Comparison of ENCODE assay signal across 11 mouse cellular contexts in the genomic region with DNA sequence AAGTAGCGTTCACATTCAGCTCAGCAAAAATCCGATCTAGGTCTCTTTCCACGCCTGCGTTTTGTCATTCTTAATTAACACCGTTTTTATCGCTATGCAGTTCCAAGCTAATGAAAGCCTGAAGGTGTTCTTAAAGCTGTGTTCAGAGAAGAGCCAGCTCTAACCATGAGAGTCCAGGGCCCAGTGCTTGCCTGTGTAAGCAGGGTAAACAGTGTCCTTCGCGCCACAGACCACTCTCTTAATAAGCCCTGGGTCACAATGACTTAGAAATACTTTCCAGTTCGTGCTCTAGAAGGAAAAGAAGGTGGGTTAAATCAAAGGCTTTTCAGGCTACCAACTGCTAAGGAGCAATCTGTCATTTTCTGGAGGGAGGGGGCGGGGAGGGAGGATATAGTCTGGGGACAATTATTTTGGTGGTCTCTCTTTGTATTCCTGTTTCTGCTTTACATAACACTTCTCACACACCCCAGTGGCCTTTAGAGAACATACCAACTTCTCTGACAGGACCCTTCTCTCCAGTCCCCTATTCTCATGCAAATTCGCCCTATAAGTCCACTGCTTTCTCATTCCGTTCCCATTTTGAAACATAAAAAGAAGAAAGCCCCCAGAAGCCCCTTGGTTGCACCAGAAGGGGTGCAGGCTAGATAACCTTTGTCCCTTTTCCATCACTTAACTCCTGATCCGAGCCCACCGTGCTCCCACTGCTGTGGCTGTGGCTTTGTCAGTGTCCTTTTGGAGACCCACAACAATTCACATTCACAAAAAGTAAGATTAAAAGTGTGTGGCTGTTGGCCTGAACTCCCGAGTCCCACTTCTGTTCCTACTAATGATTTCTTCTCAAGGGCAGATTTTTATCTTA.
DNase-seq lines count a peak whose midpoint lies in the region; ATAC-seq and TF ChIP-seq lines count a peak whose summit lies in the region.
"Had no signal": no experiment of that assay in that cellular context is flagged by ENCODE, and none has a peak within 500 bp of the region (broad histone marks: within the 10 kb centered on the region; RNA-seq: fewer than 3 reads in every experiment).

No protein-coding gene starts in this region.

- intact Hi-C loops in heart, postnatal 10 days (cut with DNase I), result no loop called here
- intact Hi-C loops in gastrocnemius, postnatal 14 days (cut with DNase I; ENCODE audit: low total_unique reads), result no loop called here

- peak overlapping the region; percentile 85 for H3K27ac ChIP-seq in heart, embryonic 12.5 days (ENCODE audit: poor library complexity, severe bottlenecking)
- peak overlapping the region; percentile 61; the same call in 1 of the 2 replicates for H3K27ac ChIP-seq in ES-E14 (ENCODE audit: insufficient read depth, low read depth, low read length, poor library complexity, severe bottlenecking)
- no peak overlapping the region for H3K27ac ChIP-seq in forebrain, embryonic 16.5 days (ENCODE audit: low read length)
- peak overlapping the region; percentile 65 for H3K27ac ChIP-seq in midbrain, embryonic 13.5 days
- H3K27ac ChIP-seq: gastrocnemius, adult 2 months had no signal

- H3K4me2 ChIP-seq in heart, embryonic 12.5 days, result peak overlapping the region; percentile 63
- peak overlapping the region; percentile 55 for H3K4me2 ChIP-seq in forebrain, embryonic 16.5 days (ENCODE audit: low read length)
- H3K4me2 ChIP-seq in midbrain, embryonic 13.5 days (replicated peaks), result peak overlapping the region; percentile 50

- peak overlapping the region; percentile 18; the same call in 1 of the 2 replicates for H3K4me3 ChIP-seq in heart, embryonic 12.5 days
- H3K4me3 ChIP-seq in ES-E14 (ENCODE audit: insufficient read depth in 1 of 2, low read depth in 1 of 2, low read length in 2 of 2, poor library complexity in 1 of 2, severe bottlenecking in 1 of 2), result peak overlapping the region; percentile 5 to 52; a peak in 3 of 4 replicates
- H3K4me3 ChIP-seq in forebrain, embryonic 16.5 days (replicated peaks; ENCODE audit: low read length), result peak overlapping the region; percentile 33
- H3K4me3 ChIP-seq in midbrain, embryonic 13.5 days (replicated peaks), result peak overlapping the region; percentile 25
- H3K4me3 ChIP-seq: gastrocnemius, adult 2 months had no signal

- no peak for ATAC-seq in heart, embryonic 12.5 days (ENCODE audit: insufficient number of reproducible peaks, low FRiP score)
- ATAC-seq in forebrain, embryonic 16.5 days, result peak; percentile 76
- ATAC-seq in midbrain, embryonic 13.5 days, result peak; percentile 76

- H3K27me3 ChIP-seq in heart, embryonic 12.5 days (replicated peaks), result no peaks in the 10 kb centered on the region
- H3K27me3 ChIP-seq in forebrain, embryonic 16.5 days (replicated peaks; ENCODE audit: control insufficient read depth, insufficient read depth, low read length), result no peaks in the 10 kb centered on the region
- peaks cover 7% of the 10 kb centered on the region; the same call in 1 of the 2 replicates for H3K27me3 ChIP-seq in midbrain, embryonic 13.5 days

- in situ Hi-C loops in ES-E14 (cut with MboI; ENCODE audit: low sequenced_read_pairs in 2 of 2, unreplicated experiment in 2 of 2), result no loop called here

- H3K36me3 ChIP-seq in heart, embryonic 12.5 days, result no peaks in the 10 kb centered on the region
- no peaks in the 10 kb centered on the region for H3K36me3 ChIP-seq in ES-E14 (ENCODE audit: control insufficient read depth, insufficient read depth, low read length, poor library complexity, severe bottlenecking)
- no peaks in the 10 kb centered on the region for H3K36me3 ChIP-seq in forebrain, embryonic 16.5 days (ENCODE audit: control insufficient read depth, insufficient read depth)
- no peaks in the 10 kb centered on the region for H3K36me3 ChIP-seq in midbrain, embryonic 13.5 days

- 31% methylated on average over 15 of the region's 15 CpGs for WGBS in heart, embryonic 12.5 days
- WGBS in forebrain, embryonic 16.5 days, result 8% methylated on average over 15 of the region's 15 CpGs
- WGBS in midbrain, embryonic 13.5 days, result 8% methylated on average over 15 of the region's 15 CpGs

- H3K9ac ChIP-seq in heart, embryonic 12.5 days, result peak overlapping the region; percentile 35; the same call in 1 of the 2 replicates
- no peak overlapping the region; the same call in 1 of the 2 replicates for H3K9ac ChIP-seq in ES-E14 (ENCODE audit: insufficient read depth, low read depth, low read length, poor library complexity, severe bottlenecking)
- peak overlapping the region; percentile 53 for H3K9ac ChIP-seq in forebrain, embryonic 16.5 days (replicated peaks; ENCODE audit: low read depth, low read length)
- 0 out of 2 replicates have a peak overlapping the region, but pooled peaks have one; percentile 40 for H3K9ac ChIP-seq in midbrain, embryonic 13.5 days (replicated peaks)

- DNase-seq in heart, postnatal 10 days, result no peak
- DNase-seq in ES-E14 (ENCODE audit: low read depth, low spot score), result no peak
- DNase-seq in gastrocnemius, postnatal 14 days, result no peak
- no peak for DNase-seq in kidney, postnatal 10 days
- DNase-seq in right cerebral cortex, postnatal 36 days (ENCODE audit: low spot score in 2 of 2), result no peak
- DNase-seq: cerebellum, adult 2 months; gastrocnemius, adult 2 months; lung, postnatal 4 days had no signal

- peaks cover 33% of the 10 kb centered on the region for H3K4me1 ChIP-seq in heart, embryonic 12.5 days (replicated peaks)
- peaks cover 16 to 28% of the 10 kb centered on the region in 2 experiments for H3K4me1 ChIP-seq in ES-E14 (ENCODE audit: control insufficient read depth in 2 of 2, insufficient read depth in 2 of 2, low read length in 2 of 2, poor library complexity in 1 of 2)
- H3K4me1 ChIP-seq in forebrain, embryonic 16.5 days (replicated peaks; ENCODE audit: control insufficient read depth, insufficient read depth, low read length), result peaks cover 11% of the 10 kb centered on the region
- H3K4me1 ChIP-seq in midbrain, embryonic 13.5 days (replicated peaks), result peaks cover 14% of the 10 kb centered on the region

- peaks cover 13% of the 10 kb centered on the region; the same call in 1 of the 2 replicates for H3K9me3 ChIP-seq in heart, embryonic 12.5 days (replicated peaks)
- H3K9me3 ChIP-seq in ES-E14 (ENCODE audit: control insufficient read depth, insufficient read depth, low read depth, low read length), result no peaks in the 10 kb centered on the region
- H3K9me3 ChIP-seq in forebrain, embryonic 16.5 days (ENCODE audit: control insufficient read depth, low read length), result no peaks in the 10 kb centered on the region
- no peaks in the 10 kb centered on the region for H3K9me3 ChIP-seq in midbrain, embryonic 13.5 days

TF ChIP-seq in ES-E14, 5 proteins besides CTCF, POLR2A, EP300 and RAD21:
- TF ChIP-seq ZC3H11A (IDR thresholded peaks at IDR 0.05; ENCODE audit: borderline replicate concordance, low read depth, low read length) (no peak), CHD2 (IDR thresholded peaks at IDR 0.05; ENCODE audit: low read depth, low read length) (no peak), MAFK (IDR thresholded peaks at IDR 0.05; ENCODE audit: insufficient read depth, low read depth, low read length) (no peak), ZNF384 (IDR thresholded peaks at IDR 0.05; ENCODE audit: low read depth, low read length) (no peak), HCFC1 (IDR thresholded peaks at IDR 0.05; ENCODE audit: borderline replicate concordance, insufficient read depth, low read length) (no peak)
